Mouse (Mus musculus) ES-E14 (cell line): ENCODE results near the gene Map3k5.

Source experiments
- CHD2 ChIP-seq: IDR thresholded peaks from 2 replicates; pipeline ENCODE4 v1.6.1; 2014; ENCODE audit warnings: mild to moderate bottlenecking, low read depth, low read length, inconsistent platforms
- MAFK ChIP-seq: IDR thresholded peaks from 2 replicates; pipeline ENCODE4 v1.6.1; 2014; ENCODE audit warnings: mild to moderate bottlenecking, low read depth, low read length, inconsistent platforms; ENCODE audit not compliant: insufficient read depth
- ZNF384 ChIP-seq: IDR thresholded peaks from 2 replicates; pipeline ENCODE4 v1.6.1; 2012; ENCODE audit warnings: low read depth, low read length, inconsistent platforms

- TF ChIP-seq CHD2 (no peak), ZNF384 (no peak), MAFK (no peak)
Observed at GRCm38 (mm10) chr10:19987736-19988135, 53.5 kb downstream of the Map3k5 start.
